Mouse (Mus musculus): ENCODE measurements around the gene Nme7.

DNA sequence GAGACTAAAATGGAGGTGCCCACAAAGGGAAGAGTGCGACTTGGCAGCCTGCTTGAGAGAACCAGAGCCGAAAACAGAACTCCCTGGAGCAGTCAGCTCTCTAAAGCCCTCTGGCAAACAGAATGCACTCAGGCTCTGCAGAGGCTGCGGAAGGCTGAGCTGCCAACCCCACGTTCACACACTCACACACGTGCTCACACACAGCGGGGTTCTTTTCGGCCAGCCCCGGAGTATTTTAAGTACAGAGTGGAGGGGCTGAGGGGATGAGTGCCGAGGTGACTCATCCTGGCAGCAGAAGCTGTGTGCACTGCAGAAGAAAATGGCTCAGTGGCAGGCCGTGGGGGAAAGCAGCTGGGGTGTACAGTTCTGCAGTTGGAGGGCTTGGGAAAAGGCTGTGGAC is 157.8 kb downstream of the Nme7 start:
- TF ChIP-seq ZNF384 (IDR thresholded peaks at IDR 0.05; ENCODE audit: low read depth, low read length), result no peak
- no peak for TF ChIP-seq MAX (IDR thresholded peaks at IDR 0.05; ENCODE audit: low read length)
- no peak for TF ChIP-seq ZMIZ1 (IDR thresholded peaks at IDR 0.05; ENCODE audit: low read depth, low read length)
- no peak for TF ChIP-seq POLR2A (IDR thresholded peaks at IDR 0.05; ENCODE audit: low read depth, low read length)
- no peak for TF ChIP-seq E2F4 (IDR thresholded peaks at IDR 0.05; ENCODE audit: insufficient replicate concordance, low read depth, low read length)
- no peak for TF ChIP-seq JUND (conservative IDR thresholded peaks at IDR 0.05; ENCODE audit: low read depth, low read length)

Data from CH12.LX (cell line).